Mouse (Mus musculus): ENCODE measurements at regions not wholly inside any gene's neighbourhood (a gene's known extent, or its start where the extent isn't known, plus 50 kb on each side); places are given as distances from the start of the nearest gene placed in this dataset.

DNA sequence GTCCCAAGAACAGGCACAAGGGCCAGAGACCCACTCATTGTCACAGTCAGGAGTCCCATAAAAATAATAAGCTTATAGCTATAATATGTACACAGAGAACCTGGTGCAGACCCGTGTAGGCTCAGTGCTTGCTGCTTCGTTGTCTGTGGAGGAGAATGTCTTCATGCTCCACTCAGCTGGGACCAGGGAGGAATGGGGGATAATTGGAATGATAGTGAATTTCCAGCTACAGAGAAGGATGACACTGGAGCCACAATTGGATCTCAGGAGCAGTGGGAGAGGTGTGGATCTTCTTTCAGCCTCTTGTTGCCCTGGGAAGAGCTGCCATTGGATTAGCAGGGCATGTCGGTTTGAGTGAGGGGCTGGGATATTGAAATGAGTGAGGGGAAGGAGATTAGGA lies 497.8 kb upstream of the Tbl1xr1 start:
- TF ChIP-seq CEBPB (IDR thresholded peaks at IDR 0.05; ENCODE audit: insufficient read depth, poor library complexity, severe bottlenecking) (no peak), POLR2AphosphoS2 (IDR thresholded peaks at IDR 0.05; ENCODE audit: insufficient read length, low read depth) (no peak), POLR2A (IDR thresholded peaks at IDR 0.05; ENCODE audit: insufficient read length, low read depth) (no peak)
